Mouse (Mus musculus): ENCODE data around the gene Rmnd5b.
"Not testable (repeated sequence)": the region's sequence is repeated elsewhere in the genome, so short reads cannot be mapped to it uniquely, and the experiment has no call there.

Gene Rmnd5b

DNA sequence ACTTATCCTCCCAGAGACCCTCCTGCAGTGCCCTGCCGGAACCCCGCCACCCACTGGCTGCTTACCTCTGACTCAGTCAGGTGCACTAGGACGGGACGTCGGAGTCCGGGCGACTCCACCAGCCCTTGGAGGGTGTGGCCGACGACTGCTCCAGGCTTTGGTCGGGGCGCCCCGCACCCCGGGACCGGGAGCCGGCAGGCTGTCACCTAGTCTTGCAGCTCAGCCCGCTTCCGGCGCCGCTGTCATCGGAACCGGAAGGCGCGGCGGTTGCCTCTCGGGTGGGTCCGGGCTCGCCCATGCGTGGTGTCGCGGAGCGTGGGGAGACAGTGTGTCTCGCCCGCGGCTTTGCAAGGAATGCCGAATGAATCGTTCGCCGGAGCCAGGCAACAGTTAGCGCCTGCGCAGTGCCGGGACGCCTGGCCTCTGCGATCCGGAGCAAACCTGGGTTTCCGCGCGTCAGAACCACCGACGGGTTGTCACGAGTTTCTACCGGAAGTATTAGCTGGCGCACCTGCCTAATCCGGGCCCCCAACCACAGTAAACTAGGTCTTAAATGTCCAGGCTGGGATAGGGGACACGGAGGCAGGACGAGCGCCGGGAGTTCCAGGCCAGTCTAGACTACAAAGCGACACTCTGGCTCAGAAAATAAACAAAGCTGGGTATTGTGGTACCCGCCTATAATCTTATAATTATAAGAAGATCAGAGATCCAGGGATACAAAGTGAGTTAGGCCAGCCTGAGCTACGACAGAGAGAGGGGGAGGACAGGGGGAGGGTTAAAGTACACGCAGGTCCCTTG, at the start of gene Rmnd5b:
Gene Rmnd5b (minus strand): TSS at position 372 of the 798 bp plus-strand sequence.
- DNase-seq = peak; percentile 90 to 91

DNA sequence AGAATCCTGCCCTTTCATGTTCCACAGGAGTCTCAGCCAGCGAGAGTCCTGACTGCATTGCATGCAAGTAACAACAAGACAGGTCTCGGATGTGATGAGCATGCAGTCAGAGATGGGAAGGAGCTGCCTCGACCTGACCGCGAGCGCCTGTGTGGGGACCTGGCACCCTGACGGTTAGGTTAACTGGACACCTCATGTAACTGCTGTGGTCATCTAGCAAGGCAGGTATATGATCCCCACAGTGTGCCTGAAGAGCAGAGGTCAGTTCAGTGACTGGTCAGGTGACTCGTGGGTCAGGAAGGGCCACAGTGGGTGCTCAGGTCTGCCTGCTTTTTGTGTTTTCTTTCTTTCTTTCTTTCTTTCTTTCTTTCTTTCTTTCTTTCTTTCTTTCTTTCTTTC, 46.3 kb upstream of the Rmnd5b start:
- no peak for DNase-seq

DNA sequence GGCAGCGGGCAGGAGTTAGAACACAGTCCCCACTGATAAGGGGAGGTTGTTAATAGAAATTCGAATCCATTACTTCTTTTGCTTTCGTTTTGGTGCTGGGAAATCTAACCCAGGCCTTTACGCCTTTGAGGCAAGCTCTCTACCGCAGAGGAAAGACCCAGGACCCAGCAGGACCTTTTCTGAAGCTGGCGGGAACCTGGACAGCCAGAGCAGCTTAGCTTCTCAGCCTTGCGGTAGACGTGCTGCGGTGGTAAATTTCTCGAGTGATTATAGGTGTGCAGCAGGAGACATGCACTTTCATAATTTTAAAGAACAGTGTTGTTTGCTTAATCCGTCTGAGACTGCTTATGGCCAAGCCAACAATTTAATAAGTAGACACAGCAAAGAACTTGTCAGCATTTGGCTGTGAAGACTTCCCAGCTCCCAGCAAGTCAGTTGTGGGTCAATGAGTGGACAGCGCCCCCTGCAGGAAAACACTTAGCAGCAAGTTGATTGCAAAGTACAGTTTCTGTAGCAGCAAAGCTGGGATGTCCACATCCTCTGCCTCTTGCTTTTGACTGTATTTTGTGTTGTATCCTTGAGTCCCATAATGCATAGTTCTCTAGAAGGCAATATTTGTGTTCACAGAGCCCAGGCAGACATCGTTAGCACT, 45.8 kb upstream of the Rmnd5b start:
- peak; percentile 86 to 90 for DNase-seq

DNA sequence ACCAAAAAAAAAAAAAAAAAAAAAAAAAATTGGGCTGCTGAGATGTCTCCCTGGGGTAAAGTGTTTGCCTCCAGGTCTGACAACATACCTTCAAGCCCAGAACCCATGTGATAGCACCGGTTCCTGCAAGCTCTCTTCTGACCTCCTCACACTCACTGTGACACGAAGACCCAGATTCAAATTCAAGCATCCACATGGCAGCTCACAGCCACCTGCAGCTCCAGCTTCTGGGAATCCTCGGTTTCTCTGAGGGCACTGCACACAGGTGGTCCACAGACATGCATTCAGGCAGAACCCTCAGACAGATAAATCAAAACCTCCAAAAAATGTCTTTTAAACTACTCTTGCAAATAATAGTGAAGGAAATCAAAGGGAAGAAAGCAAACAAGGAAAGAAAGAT, 43.8 kb upstream of the Rmnd5b start:
- no peak for DNase-seq

DNA sequence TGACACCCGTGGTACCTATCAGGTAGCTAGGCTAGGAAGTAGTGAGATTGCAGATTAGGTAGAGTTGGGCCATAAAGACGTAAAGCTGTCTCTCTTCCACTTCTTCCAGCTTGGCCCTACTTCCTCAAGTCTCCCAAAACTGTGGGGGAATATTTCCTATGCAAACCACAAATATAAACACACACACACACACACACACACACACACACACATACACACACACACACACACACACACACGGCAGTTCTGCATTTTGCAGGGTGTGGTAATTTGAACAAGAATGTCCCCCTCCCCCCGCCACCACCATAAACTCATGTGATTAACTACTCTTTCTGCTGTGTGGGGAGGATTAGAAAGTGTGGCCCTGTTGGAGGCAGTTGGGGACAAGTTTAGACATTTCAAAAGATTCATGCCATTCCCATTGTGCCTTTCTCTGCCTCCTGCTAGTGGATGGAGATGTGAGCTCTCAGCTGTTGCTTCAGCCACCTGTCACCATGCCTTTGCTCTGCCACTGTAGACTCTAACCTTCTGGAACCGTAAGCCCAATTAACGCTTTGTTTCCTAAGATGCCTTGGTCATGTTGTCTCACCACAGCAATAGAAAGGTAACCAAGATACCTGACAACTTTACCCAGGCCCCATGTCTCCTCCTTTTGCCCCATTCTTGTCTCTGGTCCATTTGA, 42.2 kb upstream of the Rmnd5b start:
- no peak for DNase-seq

DNA sequence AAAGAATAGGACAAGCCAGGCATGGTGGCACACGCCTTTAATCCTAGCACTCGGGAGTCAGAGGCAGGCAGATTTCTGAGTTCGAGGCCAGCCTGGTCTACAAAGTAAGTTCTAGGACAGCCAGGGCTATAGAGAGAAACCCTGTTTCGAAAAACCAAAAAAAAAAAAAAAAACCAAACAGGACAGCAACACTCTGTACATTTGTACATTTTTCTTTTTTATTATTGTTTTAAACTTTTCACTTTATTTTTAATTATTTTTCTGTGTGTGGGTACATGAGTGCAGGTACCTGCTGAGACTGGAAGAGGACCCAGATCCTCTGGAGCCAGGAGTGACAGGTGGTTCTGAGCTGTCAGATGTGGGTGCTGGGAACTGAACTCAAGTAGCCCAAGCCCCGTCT, 39.7 kb upstream of the Rmnd5b start:
- DNase-seq = no peak

DNA sequence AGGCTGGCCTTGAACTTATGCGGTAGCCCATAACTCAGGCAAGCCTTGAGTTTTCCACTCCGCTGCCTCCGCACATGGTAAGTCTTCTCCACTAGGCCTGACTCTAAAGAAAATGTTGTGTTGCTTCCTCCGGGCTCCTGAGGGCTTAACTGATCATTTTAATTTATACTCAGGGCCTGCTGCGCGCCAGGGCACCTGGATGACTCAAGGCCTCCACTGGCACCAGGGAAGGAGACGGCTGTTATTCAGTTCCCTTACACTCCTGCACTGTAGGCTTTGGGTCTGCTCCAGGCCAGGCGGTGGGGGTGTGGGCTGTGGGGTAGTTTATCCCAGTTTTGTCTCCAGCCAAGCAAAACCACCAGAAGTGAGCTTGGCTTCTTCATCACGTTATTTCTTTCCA, 37.6 kb upstream of the Rmnd5b start:
- no peak for DNase-seq

DNA sequence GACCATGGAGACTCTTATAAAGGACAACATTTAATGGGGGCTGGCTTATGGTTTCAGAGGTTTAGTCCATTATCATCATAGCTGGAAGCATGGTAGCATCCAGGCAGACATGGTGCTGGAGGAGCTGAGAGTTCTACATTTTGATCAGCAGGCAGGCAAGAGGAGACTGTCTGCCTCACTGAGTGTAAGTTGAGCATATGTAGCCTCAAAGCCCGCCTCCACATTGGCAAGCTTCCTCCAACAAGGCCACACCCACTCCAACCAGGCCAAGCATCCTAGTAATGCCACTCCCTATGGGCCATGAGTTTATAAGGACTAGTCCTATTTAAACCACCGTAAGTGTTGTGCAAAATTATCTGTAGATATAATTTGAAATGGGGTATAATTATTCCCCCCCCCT, 35.7 kb upstream of the Rmnd5b start:
- DNase-seq = no peak

DNA sequence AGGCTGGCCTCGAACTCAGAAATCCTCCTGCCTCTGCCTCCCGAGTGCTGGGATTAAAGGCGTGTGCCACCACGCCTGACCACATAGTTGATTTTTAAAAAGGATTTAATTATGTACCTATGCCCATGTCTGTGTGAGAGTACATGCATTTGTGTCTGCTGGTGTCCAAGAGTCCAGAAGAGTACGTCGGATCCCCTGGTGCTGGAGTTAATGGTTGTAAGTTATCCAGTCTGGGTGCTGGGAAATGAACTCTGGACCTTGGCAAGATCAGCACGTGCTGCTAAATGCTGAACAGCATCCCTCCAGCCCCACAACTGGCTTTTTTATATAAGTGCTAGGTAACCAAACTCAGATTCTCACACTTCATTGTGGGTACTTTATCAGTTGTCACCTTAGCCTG, 35.1 kb upstream of the Rmnd5b start:
- DNase-seq = no peak

DNA sequence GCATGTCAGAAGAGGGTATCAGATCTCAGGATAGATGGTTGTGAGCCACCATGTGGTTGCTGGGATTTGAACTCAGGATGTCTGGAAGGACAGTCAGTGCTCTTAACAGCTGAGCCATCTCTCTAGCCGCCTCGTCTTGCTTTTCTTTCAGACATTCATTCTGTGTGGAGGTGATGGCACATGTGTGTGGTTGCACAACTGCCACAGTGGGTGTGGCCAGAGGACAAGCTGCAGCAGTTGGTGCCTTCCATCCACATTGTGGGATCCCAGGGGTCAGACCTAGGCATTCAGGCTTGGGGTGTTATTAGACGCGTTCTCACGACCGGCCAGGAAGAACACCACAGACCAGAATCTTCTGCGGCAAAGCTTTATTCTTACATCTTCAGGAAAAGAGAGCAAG, 29.1 kb upstream of the Rmnd5b start:
- DNase-seq = not testable (repeated sequence)

DNA sequence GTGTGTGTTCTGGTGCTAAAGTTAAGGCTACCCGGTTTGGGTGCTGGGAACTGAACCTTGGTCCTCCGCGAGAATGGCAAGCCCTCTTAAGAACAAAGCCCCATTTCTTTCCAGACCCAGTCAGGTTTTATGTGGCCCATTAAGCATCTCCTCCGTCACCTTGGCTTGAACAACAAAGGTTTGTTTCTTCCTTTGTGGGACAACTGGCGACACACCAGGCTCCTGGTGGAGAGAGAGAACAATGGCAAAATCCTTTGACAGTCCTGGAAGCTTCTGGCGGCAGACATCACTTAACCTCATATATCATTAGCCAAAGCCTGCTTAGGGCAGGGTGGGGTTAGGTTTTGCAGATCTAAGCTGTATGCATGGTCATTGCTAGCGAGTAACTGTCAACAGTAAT, 26.9 kb upstream of the Rmnd5b start:
- no peak for DNase-seq

DNA sequence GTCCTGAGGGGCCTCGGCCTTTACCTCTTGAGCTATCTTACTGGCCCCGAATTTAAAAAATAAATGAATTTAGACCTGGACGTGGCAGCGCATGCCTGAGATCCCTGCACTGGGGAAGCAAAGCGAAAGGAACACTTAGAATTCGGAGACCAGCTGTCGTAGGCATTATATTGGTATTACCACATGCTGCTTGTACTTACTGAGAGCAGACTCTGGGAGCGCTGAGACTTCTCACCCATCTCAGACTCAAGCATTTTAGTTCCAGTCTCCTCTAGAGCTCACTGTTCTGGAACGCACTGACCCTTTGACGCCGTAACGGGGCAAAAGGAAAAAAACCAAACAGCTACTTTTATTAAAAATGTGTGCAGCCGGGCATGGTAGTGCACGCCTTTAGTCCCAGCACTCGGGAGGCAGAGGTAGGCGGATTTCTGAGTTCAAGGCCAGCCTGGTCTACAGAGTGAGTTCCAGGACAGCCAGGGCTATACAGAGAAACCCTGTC, 26.2 kb upstream of the Rmnd5b start:
- DNase-seq = no peak

DNA sequence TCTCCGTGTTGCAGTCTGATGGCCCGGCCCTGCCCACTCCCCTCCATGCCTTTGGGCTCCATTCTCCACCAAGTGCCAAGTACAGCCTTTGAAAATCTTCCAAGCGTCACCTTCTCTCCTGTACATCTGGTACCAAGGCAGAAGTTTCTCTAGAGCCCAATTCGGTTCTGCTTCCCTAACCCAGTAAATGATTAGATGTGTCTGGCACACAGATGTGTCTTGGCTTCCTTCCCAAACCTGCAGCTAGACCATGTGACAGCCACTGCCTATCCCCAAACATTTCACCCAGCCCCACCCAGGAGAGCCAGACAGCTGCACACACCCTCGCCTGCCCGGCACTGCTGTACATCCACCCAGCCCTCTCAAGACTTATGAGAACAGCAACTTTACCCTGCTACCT, 23.0 kb upstream of the Rmnd5b start:
- no peak for DNase-seq

DNA sequence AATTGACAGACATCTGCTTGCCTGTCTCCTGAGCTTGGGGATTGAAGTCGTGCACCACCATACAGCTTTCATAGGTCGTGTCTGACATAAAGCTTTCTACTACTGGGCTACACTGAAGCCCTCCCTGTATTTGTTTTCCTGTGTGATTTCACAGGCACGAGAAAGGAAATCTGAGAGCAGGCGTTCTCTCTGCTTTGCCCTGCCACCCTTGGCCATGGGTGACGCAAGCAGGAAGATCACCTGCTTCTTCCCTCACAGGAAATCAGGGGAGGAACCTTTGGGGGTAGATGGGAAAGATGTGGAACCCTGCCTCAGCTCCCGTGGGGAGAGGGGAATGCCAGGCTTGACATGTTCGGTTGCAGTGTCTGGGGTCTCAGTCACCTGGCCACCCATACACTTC, 22.6 kb upstream of the Rmnd5b start:
- DNase-seq = no peak

DNA sequence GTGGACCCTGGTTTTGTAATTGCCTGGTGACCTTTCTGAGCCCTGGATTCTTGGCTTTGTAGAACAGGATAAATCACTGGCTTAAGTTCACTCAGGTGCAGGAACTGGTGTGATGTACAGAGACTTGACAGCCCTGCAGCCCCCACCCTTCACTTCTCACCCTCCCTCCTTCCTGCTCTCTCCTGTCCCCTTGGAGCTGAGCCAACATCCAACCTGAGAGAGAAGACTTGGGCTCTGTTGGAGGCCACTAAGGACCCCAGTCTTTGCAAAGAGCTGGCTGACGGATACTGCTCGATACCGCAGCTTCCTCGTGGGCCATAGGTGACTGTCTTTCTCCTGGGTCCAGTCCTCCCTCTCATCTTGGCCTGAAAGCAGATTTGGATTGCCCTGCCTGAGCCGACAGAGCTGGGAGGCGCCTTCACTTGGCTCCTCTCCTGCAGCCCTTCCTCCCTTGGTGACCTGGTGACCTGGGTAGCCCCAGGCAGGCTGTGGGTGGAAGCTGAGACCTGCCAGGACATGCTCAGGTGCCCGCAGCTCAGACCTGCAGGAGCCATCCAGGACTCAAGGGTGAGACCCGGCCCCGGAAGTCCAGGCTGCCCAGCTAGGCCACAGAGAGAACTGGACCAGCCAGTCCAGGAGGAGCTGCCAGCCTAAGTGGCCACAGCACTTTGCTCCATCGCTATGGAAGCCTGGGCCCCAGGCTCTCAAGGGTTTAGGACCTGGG, 21.3 kb upstream of the Rmnd5b start:
- no peak for DNase-seq

DNA sequence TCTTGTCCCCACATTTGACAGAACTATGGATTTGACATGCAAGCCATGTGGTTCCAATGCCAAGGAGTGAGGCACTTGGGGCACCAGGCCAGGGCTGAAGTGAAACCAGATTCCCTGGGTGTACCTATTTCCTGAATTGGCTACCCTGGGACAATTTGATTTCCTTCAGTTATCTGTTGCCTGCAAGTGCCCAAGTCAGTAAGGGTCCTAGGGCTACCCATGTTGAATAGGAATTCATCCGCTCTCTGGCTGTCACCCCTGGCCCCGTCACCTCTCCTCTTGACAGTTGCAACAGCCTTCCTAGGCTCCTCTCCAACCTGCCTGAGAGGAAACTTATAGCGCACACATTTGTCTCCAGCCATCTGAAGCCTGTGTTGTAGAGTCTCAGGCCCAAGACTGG, 19.2 kb upstream of the Rmnd5b start:
- no peak for DNase-seq

DNA sequence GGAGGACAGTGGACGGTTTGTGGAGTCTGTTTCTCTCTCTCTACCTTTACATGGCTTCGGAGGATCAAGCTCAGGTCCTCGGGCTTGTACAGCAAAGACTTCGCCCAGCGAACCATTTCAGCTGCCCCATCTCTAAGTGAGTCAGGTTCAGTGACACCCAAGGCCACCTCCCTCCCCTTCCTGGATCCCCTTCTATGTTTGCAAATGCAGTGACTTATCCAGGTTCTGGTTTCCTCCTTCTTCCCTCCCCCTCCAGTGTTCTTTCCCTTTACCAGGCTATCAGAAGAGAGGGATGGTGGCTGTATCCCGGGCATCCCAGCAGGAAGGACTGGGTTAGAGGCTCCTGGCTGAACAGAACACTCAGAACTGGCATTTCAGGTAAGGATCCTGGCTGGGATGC, 18.0 kb upstream of the Rmnd5b start:
- DNase-seq = no peak

DNA sequence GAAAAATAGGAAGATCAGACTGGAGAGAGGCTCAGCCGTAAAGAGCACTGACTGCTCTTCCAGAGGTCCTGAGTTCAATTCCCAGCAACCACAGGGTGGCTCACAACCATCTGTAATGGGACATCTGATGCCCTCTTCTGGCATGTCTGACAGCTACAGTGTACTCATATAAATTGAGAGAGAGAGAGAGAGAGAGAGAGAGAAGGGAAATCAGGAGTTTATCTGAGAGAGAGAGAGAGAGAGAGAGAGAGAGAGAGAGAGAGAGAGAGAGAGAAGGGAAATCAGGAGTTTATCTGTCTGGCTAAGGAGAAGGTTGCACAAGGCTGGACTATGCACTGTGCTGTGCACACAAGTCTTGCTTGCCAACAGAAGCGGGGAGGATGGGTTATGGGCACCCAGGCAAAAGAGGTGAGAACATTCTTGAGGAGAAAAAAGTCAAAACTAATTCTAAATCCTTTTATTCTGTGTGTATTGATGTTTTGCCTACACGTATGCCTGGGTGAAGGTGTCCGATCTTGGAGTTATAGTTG, 17.3 kb upstream of the Rmnd5b start:
- no peak for DNase-seq

DNA sequence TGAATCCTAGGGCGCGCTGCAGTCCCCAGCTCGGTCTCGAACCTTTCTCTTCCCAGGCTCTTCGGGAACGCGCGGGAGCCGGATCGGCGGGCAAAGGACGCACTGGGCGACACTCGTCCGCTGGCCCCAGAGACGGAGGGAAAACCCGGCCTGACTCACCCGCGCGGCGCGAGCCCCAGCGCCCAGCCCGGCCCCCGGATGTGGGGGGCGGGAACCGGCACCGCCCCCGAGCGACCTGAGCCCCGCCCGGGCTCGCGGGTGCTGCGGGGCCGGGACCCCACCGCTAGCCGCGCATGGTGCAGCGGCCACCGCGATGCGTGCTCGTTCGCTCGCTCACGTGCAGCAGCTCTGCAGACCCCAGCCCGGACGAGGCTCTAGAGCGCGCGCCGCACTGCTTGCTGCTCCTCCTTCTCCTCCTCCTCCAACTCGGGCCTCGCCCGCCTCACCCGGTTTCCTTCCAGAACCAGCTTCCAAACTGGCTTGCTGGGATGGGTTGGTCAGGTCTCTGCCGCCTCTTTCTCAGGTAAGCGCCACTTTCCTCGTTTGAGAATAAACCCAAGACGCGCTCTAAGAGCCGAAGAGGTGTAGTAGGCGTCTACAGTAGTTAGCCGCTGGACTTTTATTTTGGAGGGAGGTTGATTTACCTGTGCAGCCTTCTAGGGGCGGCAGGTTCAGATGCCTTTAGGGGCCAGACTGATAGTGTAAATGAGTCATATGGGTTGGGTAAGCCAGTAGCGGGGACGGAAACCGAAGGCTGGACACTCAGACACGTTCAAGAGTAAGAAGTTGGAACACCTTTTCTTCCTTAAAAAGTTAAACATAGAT, 15.2 kb upstream of the Rmnd5b start, which contains the start of the genes N4bp3 and D930048N14Rik:
Gene N4bp3 (minus strand): TSS at position 152 of the 825 bp plus-strand sequence.
Gene D930048N14Rik (plus strand): TSS at position 264 of the 825 bp plus-strand sequence.
- DNase-seq = peak in 1 of 2 experiments; percentile 34

DNA sequence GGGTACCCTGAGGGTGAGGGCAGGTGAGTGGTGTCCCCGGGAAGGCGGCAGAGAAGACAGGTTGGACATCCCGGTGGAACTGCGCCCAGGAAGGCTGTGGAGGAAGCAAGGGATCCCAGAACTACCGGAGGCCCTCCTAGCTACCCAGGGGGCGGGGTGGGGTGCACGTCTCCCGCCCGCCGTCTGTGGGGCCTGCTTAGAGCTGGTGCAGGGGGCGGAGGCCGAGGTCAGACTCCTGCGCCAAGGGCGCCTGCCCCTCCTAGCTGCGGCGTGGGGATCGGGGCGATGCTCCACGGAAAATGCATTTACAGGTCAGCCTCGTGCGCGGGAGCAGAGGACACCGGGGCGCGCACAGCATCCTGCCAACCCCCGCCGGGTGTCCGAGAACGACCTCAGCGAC, 14.6 kb upstream of the Rmnd5b start:
- no peak for DNase-seq

DNA sequence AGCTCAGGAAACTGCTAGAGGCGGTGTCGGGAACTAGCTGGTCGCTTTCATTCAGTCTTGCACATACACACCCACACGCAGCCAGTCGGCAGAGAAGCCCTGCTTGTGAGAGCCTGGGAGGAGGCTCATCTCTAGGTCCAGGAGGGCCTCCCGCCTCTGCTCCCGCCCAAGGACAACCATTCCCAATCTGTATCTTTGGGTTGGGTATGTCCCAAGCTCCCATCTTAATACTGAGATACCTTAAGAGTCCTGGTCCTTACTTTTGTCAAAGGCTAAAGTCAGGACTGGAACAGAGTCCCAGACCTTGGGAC, 14.1 kb upstream of the Rmnd5b start:
- DNase-seq = no peak
